Mouse (Mus musculus): ENCODE measurements around the gene Tpgs1. TPM values are rescaled to one million over a fixed set of nuclear protein-coding genes. Genes with fewer than 3 reads are reported as not detected.

Gene Tpgs1
- total and polyA plus RNA-seq, 3 experiments, result 23.5 to 48.0 TPM; not detected in 1

- TF ChIP-seq GABPA (IDR thresholded peaks at IDR 0.05; ENCODE audit: low read depth, low read length), result no peak
- TF ChIP-seq SMC3 (IDR thresholded peaks at IDR 0.05; ENCODE audit: low read depth, low read length), result no peak
- TF ChIP-seq RCOR1 (IDR thresholded peaks at IDR 0.05; ENCODE audit: low read depth, low read length), result no peak
- DNase-seq (ENCODE audit: low read depth, low spot score), result no peak
- H3K36me3 ChIP-seq (ENCODE audit: control insufficient read depth in 1 of 2, insufficient read depth in 2 of 2, low read length in 2 of 2), result peaks cover 3% of the 10 kb centered on the region in 2 experiments; a peak in 2 of 4 replicates
- H3K27me3 ChIP-seq (ENCODE audit: control insufficient read depth in 1 of 2, insufficient read depth in 2 of 2, low read length in 2 of 2), result no peaks in the 10 kb centered on the region
- H3K4me3 ChIP-seq (ENCODE audit: control insufficient read depth in 1 of 2, insufficient read depth in 1 of 2, low read depth in 2 of 2, low read length in 2 of 2), result no peak within 1 kb of the TSS
- H3K9ac ChIP-seq (ENCODE audit: control insufficient read depth, low read depth, low read length, poor library complexity, severe bottlenecking), result no peak within 1 kb of the TSS
- peaks cover 15% of the 10 kb centered on the region for H3K79me2 ChIP-seq (ENCODE audit: control insufficient read depth, insufficient read depth, low read length, poor library complexity)
- no peaks in the 10 kb centered on the region for H3K9me3 ChIP-seq (replicated peaks; ENCODE audit: insufficient read depth, low read length)
- peaks cover 0 to 7% of the 10 kb centered on the region in 2 experiments; a peak in 2 of 4 replicates for H3K4me1 ChIP-seq (ENCODE audit: control insufficient read depth in 1 of 2, insufficient read depth in 2 of 2, low read length in 2 of 2)
- H3K27ac ChIP-seq (ENCODE audit: control insufficient read depth, low read depth, low read length), result no peak within 1 kb of the TSS
These were observed 19.6 kb downstream of the Tpgs1 start, which contains the start of gene Gzmm for GRCm38 (mm10) chr10:79688720-79689119. Gene Gzmm (plus strand): TSS chr10:79689020.

DNA sequence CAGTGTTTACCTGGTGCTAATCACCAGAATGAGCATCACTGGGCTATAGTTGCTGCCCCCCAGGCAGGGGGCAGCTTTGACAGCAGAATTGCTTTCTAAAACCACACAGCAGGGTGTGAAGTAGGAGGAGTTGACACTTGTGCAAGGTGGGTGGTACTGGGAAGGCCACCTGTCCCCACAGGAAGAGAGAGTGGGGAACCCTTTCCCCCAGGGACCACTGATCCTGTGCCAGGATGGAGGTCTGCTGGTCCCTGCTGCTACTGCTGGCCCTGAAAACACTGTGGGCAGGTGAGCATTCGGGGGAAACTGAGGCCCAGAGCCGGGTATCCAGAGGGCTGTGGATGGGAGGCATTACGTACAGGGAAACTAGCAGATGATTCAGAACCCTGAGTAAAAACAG, 20.0 kb downstream of the Tpgs1 start:
- Histone ChIP-seq H3K9ac (ENCODE audit: control insufficient read depth, low read depth, low read length, poor library complexity, severe bottlenecking) (no peak overlapping the region), H3K4me1 (ENCODE audit: control insufficient read depth in 1 of 2, insufficient read depth in 2 of 2, low read length in 2 of 2) (peaks cover 0 to 2% of the 10 kb centered on the region in 2 experiments; a peak in 1 of 4 replicates), H3K36me3 (ENCODE audit: control insufficient read depth in 1 of 2, insufficient read depth in 2 of 2, low read length in 2 of 2) (peaks cover 0 to 3% of the 10 kb centered on the region in 2 experiments; a peak in 2 of 4 replicates), H3K4me3 (ENCODE audit: control insufficient read depth in 1 of 2, insufficient read depth in 1 of 2, low read depth in 2 of 2, low read length in 2 of 2) (no peak overlapping the region), H3K27ac (ENCODE audit: control insufficient read depth, low read depth, low read length) (no peak overlapping the region), H3K79me2 (ENCODE audit: control insufficient read depth, insufficient read depth, low read length, poor library complexity) (peaks cover 11% of the 10 kb centered on the region), H3K9me3 (replicated peaks; ENCODE audit: insufficient read depth, low read length) (no peaks in the 10 kb centered on the region), H3K27me3 (ENCODE audit: control insufficient read depth in 1 of 2, insufficient read depth in 2 of 2, low read length in 2 of 2) (no peaks in the 10 kb centered on the region)
- TF ChIP-seq CHD1 (IDR thresholded peaks at IDR 0.05; ENCODE audit: low read depth, low read length), result no peak
- no peak for TF ChIP-seq MAFK (IDR thresholded peaks at IDR 0.05; ENCODE audit: borderline replicate concordance, low read depth, low read length)
- no peak for TF ChIP-seq ETS1 (IDR thresholded peaks at IDR 0.05; ENCODE audit: low read depth, low read length)
- TF ChIP-seq MEF2A (IDR thresholded peaks at IDR 0.05; ENCODE audit: extremely low read depth, insufficient replicate concordance, low read depth, low read length, poor library complexity, severe bottlenecking), result no peak
- no peak for TF ChIP-seq MYC (IDR thresholded peaks at IDR 0.05; ENCODE audit: low read depth, low read length)
- TF ChIP-seq CHD2 (IDR thresholded peaks at IDR 0.05; ENCODE audit: low read length), result no peak
- no peak for TF ChIP-seq RAD21 (IDR thresholded peaks at IDR 0.05; ENCODE audit: low read depth, low read length)
- no peak for DNase-seq (ENCODE audit: low read depth, low spot score)

GRCm38 (mm10) chr10:79691986-79692548, 22.9 kb downstream of the Tpgs1 start:
- no peak overlapping the region for H3K9ac ChIP-seq (ENCODE audit: control insufficient read depth, low read depth, low read length, poor library complexity, severe bottlenecking)
- H3K4me1 ChIP-seq (ENCODE audit: control insufficient read depth in 1 of 2, insufficient read depth in 2 of 2, low read length in 2 of 2), result no peaks in the 10 kb centered on the region
- H3K27ac ChIP-seq (ENCODE audit: control insufficient read depth, low read depth, low read length), result no peak overlapping the region
- no peaks in the 10 kb centered on the region for H3K27me3 ChIP-seq (ENCODE audit: control insufficient read depth in 1 of 2, insufficient read depth in 2 of 2, low read length in 2 of 2)
- no peak overlapping the region for H3K4me3 ChIP-seq (ENCODE audit: control insufficient read depth in 1 of 2, insufficient read depth in 1 of 2, low read depth in 2 of 2, low read length in 2 of 2)
- no peaks in the 10 kb centered on the region for H3K36me3 ChIP-seq (ENCODE audit: control insufficient read depth in 1 of 2, insufficient read depth in 2 of 2, low read length in 2 of 2)
- peak; percentile 49 for DNase-seq (ENCODE audit: low read depth, low spot score)
- TF ChIP-seq MXI1 (IDR thresholded peaks at IDR 0.05; ENCODE audit: low read depth, low read length) (no peak), CTCF (IDR thresholded peaks at IDR 0.05 in 2 of 3, conservative IDR thresholded peaks at IDR 0.05 in 1 of 3; ENCODE audit: control insufficient read depth in 1 of 3, insufficient read depth in 1 of 3, low read depth in 2 of 3, low read length in 3 of 3, poor library complexity in 1 of 3, severe bottlenecking in 1 of 3) (peak; percentile 42 to 43 (median 43))
- H3K79me2 ChIP-seq (ENCODE audit: control insufficient read depth, insufficient read depth, low read length, poor library complexity), result no peaks in the 10 kb centered on the region
- H3K9me3 ChIP-seq (replicated peaks; ENCODE audit: insufficient read depth, low read length), result no peaks in the 10 kb centered on the region
